Mouse (Mus musculus) kidney, adult 18-20 months (tissue): ENCODE data around the gene Slmap.
"Not testable (repeated sequence)": the region's sequence is repeated elsewhere in the genome, so short reads cannot be mapped to it uniquely, and the experiment has no call there.

ENCODE experiments used
- DNase-seq: peaks from one replicate; pipeline ENCODE4 v3.0.0; 2021

Gene Slmap

GRCm38 (mm10) chr14:26386999-26387398, 147.7 kb downstream of the Slmap start:
- DNase-seq, result not testable (repeated sequence)

- DNase-seq, result not testable (repeated sequence)
Measured at GRCm38 (mm10) chr14:26385659-26386058, 149.1 kb downstream of the Slmap start.

GRCm38 (mm10) chr14:26379071-26379470, 155.7 kb downstream of the Slmap start:
- no peak for DNase-seq

GRCm38 (mm10) chr14:26376652-26377051, 158.1 kb downstream of the Slmap start:
- peak; percentile 64 for DNase-seq
